Mouse (Mus musculus) heart, adult 2 months (tissue): ENCODE measurements around the gene Pbx1. TPM values are rescaled to one million over a fixed set of nuclear protein-coding genes. Genes with fewer than 3 reads are reported as not detected.

Experiments used
- DNase-seq, 2 experiments: peaks; one replicate each; pipeline ENCODE4 v3.0.0; 2021
- H3K27ac ChIP-seq: fragments of 200-600 bp; 2 replicates; pipeline ENCODE4 v1.8.1; 2022
- H3K27me3 ChIP-seq: fragments of 200-500 bp; 2 replicates; pipeline ENCODE4 v1.6.1; 2012; ENCODE audit warnings: mild to moderate bottlenecking, low read length, inconsistent platforms, mixed read lengths; ENCODE audit not compliant: control insufficient read depth, insufficient read depth
- H3K36me3 ChIP-seq: fragments of 200-500 bp; 2 replicates; pipeline ENCODE4 v1.6.1; 2012; ENCODE audit warnings: low read length, inconsistent platforms; ENCODE audit not compliant: control insufficient read depth, insufficient read depth
- H3K4me1 ChIP-seq: fragments of 200-500 bp; 2 replicates; pipeline ENCODE4 v1.6.1; 2011; ENCODE audit warnings: low read length; ENCODE audit not compliant: control insufficient read depth, insufficient read depth
- H3K4me3 ChIP-seq: fragments of 200-600 bp; 2 replicates; pipeline ENCODE4 v1.8.1; 2022
- H3K79me2 ChIP-seq: fragments of 200-500 bp; replicated peaks from 2 replicates; pipeline ENCODE4 v1.6.1; 2012; ENCODE audit warnings: mild to moderate bottlenecking, inconsistent platforms, low read length, moderate library complexity, mixed read lengths; ENCODE audit not compliant: control insufficient read depth, insufficient read depth
- H3K9ac ChIP-seq: fragments of 200-500 bp; 2 replicates; pipeline ENCODE4 v1.6.1; 2012; ENCODE audit warnings: low read depth, mild to moderate bottlenecking, control low read depth, inconsistent platforms, low read length, mixed read lengths
- CTCF ChIP-seq: fragments of 200-600 bp; IDR thresholded peaks from 2 replicates; pipeline ENCODE4 v1.8.1; 2022; ENCODE audit warnings: antibody characterized with exemption, mild to moderate bottlenecking, moderate library complexity
- EP300 ChIP-seq: fragments of 200-500 bp; IDR thresholded peaks from 2 replicates; pipeline ENCODE4 v1.6.1; 2011; ENCODE audit warnings: low read depth, low read length, control low read depth; ENCODE audit not compliant: insufficient read depth
- POLR2A ChIP-seq: fragments of 200-500 bp; IDR thresholded peaks from 2 replicates; pipeline ENCODE4 v1.6.1; 2011; ENCODE audit warnings: mild to moderate bottlenecking, low read depth, low read length, control low read depth; ENCODE audit not compliant: insufficient read depth
- WGBS: fragments of 180-500 bp; shearing (Covaris S2); methylation state at CpG from one replicate; pipeline ENCODE4 v1.1.7; 2018; 5-methylcytosine and 5-hydroxymethylcytosine counted together
- intact Hi-C: fragments of 180-260 bp; cut with DNase I; formaldehyde crosslinking; loops from one replicate; pipeline ENCODE4 v1.15.1; 2025
- polyA plus RNA-seq: library from polyadenylated mRNA; depleted of rRNA; stranded (reverse); fragments of >200 nt; gene quantifications from 2 replicates; pipeline ENCODE4 v1.2.3, GENCODE M21; 2012
- total RNA-seq, 2 experiments: library from RNA; stranded (reverse); gene quantifications; 2 replicates each; pipeline ENCODE4 v1.2.3; 2021

Gene Pbx1
- total and polyA plus RNA-seq, 3 experiments = 33.1 to 54.7 (median 52.8) TPM

DNA sequence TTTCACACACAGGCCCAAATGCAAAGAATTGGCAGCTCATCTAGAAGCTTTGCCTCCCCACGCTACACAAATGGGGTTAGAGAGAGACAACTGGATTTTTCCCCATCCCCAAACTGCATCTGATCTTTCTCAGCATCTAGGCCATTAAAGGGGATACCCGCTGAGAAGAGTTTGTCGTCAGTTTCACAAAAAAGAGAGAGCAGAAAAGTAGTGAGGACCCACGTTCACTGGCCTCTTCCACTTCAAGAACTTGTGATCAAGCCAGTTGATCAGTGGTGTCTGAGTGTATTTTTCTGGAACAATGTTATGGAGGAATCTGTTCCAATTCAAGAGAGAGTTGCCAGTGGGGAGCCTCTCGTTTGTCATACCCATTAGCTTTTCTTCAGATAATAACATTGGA, 2.7 kb downstream of the Pbx1 start:
- Histone ChIP-seq H3K4me3 (peak overlapping the region; percentile 77), H3K27me3 (no peaks in the 10 kb centered on the region), H3K36me3 (peaks cover 16% of the 10 kb centered on the region), H3K4me1 (no peaks in the 10 kb centered on the region; the same call in none of the 2 replicates), H3K79me2 (no peaks in the 10 kb centered on the region; the same call in 1 of the 2 replicates), H3K27ac (peak overlapping the region; percentile 89), H3K9ac (peak overlapping the region; percentile 75)
- peak in 1 of 2 experiments; percentile 20 for DNase-seq
- 18% methylated on average over 5 of the region's 5 CpGs for WGBS
- intact Hi-C loops = no loop called here
- TF ChIP-seq CTCF (no peak), POLR2A (no peak)

- no peak for TF ChIP-seq POLR2A
- no peaks in the 10 kb centered on the region for H3K27me3 ChIP-seq
- H3K4me1 ChIP-seq = peaks cover 4% of the 10 kb centered on the region
- intact Hi-C loops = no loop called here
- peak overlapping the region; percentile 29; the same call in 1 of the 2 replicates for H3K27ac ChIP-seq
- H3K4me3 ChIP-seq = peak overlapping the region; percentile 77
- DNase-seq = no peak
- H3K79me2 ChIP-seq = no peaks in the 10 kb centered on the region; the same call in 1 of the 2 replicates
- WGBS = 52% methylated on average over 6 of the region's 6 CpGs
- H3K9ac ChIP-seq = no peak overlapping the region
- H3K36me3 ChIP-seq = peaks cover 18% of the 10 kb centered on the region
These were observed 3.8 kb downstream of the Pbx1 start for GRCm38 (mm10) chr1:168428255-168428654.

- H3K36me3 ChIP-seq = peaks cover 18% of the 10 kb centered on the region
- H3K27ac ChIP-seq = peak overlapping the region; percentile 33
- TF ChIP-seq EP300 (no peak), CTCF (no peak), POLR2A (no peak)
- intact Hi-C loops = no loop called here
- DNase-seq = no peak
- H3K4me3 ChIP-seq = peak overlapping the region; percentile 77; the same call in 1 of the 2 replicates
- no peaks in the 10 kb centered on the region; the same call in 1 of the 2 replicates for H3K79me2 ChIP-seq
- H3K9ac ChIP-seq = 0 out of 2 replicates have a peak overlapping the region, but pooled peaks have one; percentile 12
- 53% methylated on average over 4 of the region's 4 CpGs for WGBS
- peaks cover 6% of the 10 kb centered on the region for H3K4me1 ChIP-seq
- H3K27me3 ChIP-seq = no peaks in the 10 kb centered on the region
These were observed 4.5 kb downstream of the Pbx1 start for GRCm38 (mm10) chr1:168427596-168427995.

DNA sequence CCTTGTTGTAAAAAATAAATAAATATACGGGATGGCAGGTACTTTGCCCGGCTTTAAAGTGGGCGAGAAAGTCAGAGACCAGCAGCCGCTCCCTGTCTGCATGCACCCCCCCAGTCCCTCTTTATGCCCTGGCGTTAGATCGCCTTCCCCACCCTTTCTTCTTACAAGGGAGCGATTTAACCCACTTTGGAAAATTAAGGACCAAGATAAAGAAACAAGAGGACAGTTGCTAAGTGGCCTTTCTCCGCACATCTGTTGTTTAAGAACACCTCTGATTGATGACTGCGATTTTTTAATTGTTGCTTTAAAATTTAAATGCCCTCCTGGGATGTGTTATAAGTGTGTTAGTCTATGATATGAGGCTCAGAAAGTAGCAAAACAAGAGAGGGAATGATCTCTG, 5.2 kb downstream of the Pbx1 start:
- DNase-seq = no peak
- no peak overlapping the region for H3K4me3 ChIP-seq
- intact Hi-C loops = no loop called here
- peaks cover 6% of the 10 kb centered on the region for H3K4me1 ChIP-seq
- peaks cover 18% of the 10 kb centered on the region for H3K36me3 ChIP-seq
- TF ChIP-seq EP300 = no peak
- H3K79me2 ChIP-seq = no peaks in the 10 kb centered on the region; the same call in 1 of the 2 replicates
- 67% methylated on average over 9 of the region's 9 CpGs for WGBS
- peak overlapping the region; percentile 33; the same call in 1 of the 2 replicates for H3K27ac ChIP-seq
- H3K9ac ChIP-seq = no peak overlapping the region
- no peaks in the 10 kb centered on the region for H3K27me3 ChIP-seq

- no peak for DNase-seq
- no peak overlapping the region for H3K27ac ChIP-seq
- WGBS = 67% methylated on average over 7 of the region's 7 CpGs
- H3K79me2 ChIP-seq = no peaks in the 10 kb centered on the region; the same call in 1 of the 2 replicates
- no peak overlapping the region for H3K9ac ChIP-seq
- no peak overlapping the region for H3K4me3 ChIP-seq
- TF ChIP-seq EP300 (no peak), POLR2A (no peak)
- no peaks in the 10 kb centered on the region for H3K27me3 ChIP-seq
- H3K4me1 ChIP-seq = peaks cover 6% of the 10 kb centered on the region
- intact Hi-C loops = no loop called here
- peaks cover 18% of the 10 kb centered on the region for H3K36me3 ChIP-seq
These were observed 5.8 kb downstream of the Pbx1 start for GRCm38 (mm10) chr1:168426281-168426680.

- H3K79me2 ChIP-seq = peaks cover 2% of the 10 kb centered on the region; the same call in 1 of the 2 replicates
- peaks cover 6% of the 10 kb centered on the region for H3K4me1 ChIP-seq
- peaks cover 18% of the 10 kb centered on the region for H3K36me3 ChIP-seq
- intact Hi-C loops = loop anchor here (2.0 kb wide), 1 partner anchor 28 kb away; no protein-coding TSS in a partner anchor
- H3K4me3 ChIP-seq = no peak overlapping the region
- 64% methylated on average over 5 of the region's 5 CpGs for WGBS
- TF ChIP-seq EP300 (no peak), POLR2A (no peak), CTCF (no peak)
- no peak overlapping the region for H3K9ac ChIP-seq
- no peak for DNase-seq
- no peaks in the 10 kb centered on the region for H3K27me3 ChIP-seq
- no peak overlapping the region for H3K27ac ChIP-seq
These were observed 6.9 kb downstream of the Pbx1 start for GRCm38 (mm10) chr1:168425017-168425705.
